Mouse (Mus musculus): ENCODE measurements at regions not wholly inside any gene's neighbourhood (a gene's known extent, or its start where the extent isn't known, plus 50 kb on each side); places are given as distances from the start of the nearest gene placed in this dataset.

DNA sequence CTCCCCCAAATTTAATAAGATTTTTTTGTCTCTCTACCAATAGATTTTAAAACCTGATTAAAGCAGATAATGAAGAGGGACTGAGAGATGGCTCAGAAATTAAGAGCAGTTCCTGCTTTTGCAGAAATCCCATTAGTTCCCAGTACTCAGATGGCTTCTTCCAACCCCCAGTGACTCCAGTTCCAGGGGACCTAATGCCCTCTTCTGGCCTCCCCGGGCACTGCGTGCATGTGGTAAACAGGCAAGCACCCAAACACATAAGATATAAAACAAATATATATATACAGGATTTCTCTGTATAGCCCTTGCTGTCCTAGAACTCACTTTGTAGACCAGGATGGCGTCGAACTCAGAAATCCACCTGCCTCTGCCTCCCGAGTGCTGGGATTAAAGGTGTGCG, 163.9 kb upstream of the Dkk2 start:
- no peak overlapping the region for H3K27ac ChIP-seq (replicated peaks)
- 0 out of 2 replicates have a peak, but pooled peaks cover 3% of the 10 kb centered on the region for H3K9me3 ChIP-seq
- H3K4me3 ChIP-seq: no peak overlapping the region
- WGBS: 78% methylated on average over 6 of the region's 6 CpGs
- no peaks in the 10 kb centered on the region for H3K36me3 ChIP-seq
- ATAC-seq (ENCODE audit: extremely low read depth, insufficient number of reproducible peaks, low FRiP score, low TSS enrichment): no peak
- no peaks in the 10 kb centered on the region for H3K4me1 ChIP-seq
- no peak overlapping the region for H3K9ac ChIP-seq
- no peaks in the 10 kb centered on the region for H3K27me3 ChIP-seq (replicated peaks)
- H3K4me2 ChIP-seq: no peak overlapping the region

DNA sequence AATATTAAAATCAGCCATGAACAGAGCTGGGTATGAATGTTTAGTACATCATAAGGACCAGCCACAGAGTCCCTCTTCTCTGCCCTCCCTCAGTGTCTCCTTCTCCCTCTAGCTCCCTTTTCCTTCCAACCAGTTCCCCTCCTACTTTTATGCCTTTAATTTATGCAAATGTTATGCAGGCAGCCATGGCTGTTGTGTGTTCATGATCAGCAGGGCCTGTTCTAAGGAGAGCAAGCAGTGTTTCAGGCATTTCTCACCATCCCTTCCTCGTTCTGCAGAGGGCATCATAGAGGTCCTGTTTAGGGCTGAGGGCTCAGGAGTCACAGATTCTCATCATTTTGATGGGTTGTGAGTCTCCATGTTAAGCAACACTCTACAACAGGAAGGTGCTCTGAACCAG, 162.4 kb upstream of the Dkk2 start:
- Histone ChIP-seq H3K27ac (replicated peaks) (no peak overlapping the region), H3K27me3 (replicated peaks) (no peaks in the 10 kb centered on the region), H3K9ac (no peak overlapping the region), H3K4me1 (no peaks in the 10 kb centered on the region), H3K9me3 (0 out of 2 replicates have a peak, but pooled peaks cover 3% of the 10 kb centered on the region), H3K4me2 (no peak overlapping the region), H3K36me3 (no peaks in the 10 kb centered on the region), H3K4me3 (no peak overlapping the region)
- no peak for ATAC-seq (ENCODE audit: extremely low read depth, insufficient number of reproducible peaks, low FRiP score, low TSS enrichment)
- 37% methylated on average over 1 of the region's 1 CpGs for WGBS

DNA sequence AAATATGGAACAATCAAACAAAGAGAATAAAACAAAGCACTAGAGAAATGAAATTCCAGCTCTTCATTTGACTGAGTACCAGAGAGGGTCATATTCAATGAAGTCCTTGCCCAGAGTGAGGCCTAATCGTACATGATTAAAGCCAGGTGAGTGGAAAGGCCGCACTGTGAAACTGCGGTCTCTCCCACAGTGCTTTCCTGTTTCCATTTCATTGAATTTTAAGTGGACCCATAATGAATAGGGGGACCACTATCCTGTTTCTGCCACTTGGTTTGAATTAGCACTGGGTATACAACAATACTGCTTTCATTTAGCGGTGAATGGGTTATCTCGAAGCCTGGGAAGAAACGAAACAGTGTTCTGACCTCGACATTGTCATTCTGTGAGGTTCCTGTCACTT, 144.2 kb upstream of the Dkk2 start:
- WGBS: 68% methylated on average over 7 of the region's 7 CpGs
- no peaks in the 10 kb centered on the region for H3K36me3 ChIP-seq
- no peaks in the 10 kb centered on the region for H3K27me3 ChIP-seq (replicated peaks)
- no peaks in the 10 kb centered on the region for H3K4me1 ChIP-seq
- no peak overlapping the region for H3K4me3 ChIP-seq
- ATAC-seq (ENCODE audit: extremely low read depth, insufficient number of reproducible peaks, low FRiP score, low TSS enrichment): no peak
- H3K9me3 ChIP-seq: no peaks in the 10 kb centered on the region
- no peak overlapping the region for H3K4me2 ChIP-seq
- H3K27ac ChIP-seq (replicated peaks): no peak overlapping the region
- no peak overlapping the region for H3K9ac ChIP-seq

DNA sequence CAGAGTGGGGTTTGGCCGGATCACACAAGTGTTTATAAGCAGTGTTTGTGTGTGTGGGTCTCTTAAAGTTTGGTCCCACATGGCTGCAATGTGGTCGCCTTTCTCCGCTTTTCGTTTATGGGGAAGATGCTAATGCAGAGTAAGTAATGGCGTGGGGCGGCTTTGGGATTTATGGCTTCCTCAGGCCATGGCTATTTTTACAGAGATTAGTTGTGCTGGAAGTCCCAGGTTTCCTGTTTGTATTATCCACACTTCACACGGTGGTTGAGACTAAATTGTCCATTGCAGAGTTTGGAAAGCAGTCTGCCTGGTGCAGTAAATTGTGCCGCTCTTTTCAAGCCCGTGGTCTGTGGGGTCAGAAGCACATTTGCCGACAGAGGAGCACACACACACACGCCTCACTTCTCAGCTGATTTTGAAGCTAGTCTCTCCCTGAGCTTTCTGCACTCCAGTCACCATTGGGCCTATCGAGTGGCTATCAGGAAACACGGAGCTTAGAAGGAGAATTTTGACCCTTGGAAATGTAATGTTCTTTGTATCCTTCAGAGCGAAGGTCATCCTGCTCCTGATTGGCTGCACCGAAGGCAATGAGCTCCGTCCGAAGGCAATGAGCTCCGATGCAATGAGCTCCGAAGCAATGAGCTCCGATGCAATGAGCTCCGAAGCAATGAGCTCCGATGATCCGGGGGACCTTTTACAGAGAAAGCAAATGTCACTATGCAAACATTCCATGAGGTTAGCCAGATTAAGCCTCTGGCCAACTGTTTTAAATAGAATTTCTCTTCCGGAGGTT, 142.9 kb upstream of the Dkk2 start:
- no peaks in the 10 kb centered on the region for H3K27me3 ChIP-seq (replicated peaks)
- H3K9ac ChIP-seq: no peak overlapping the region
- WGBS: 71% methylated on average over 24 of the region's 24 CpGs
- no peaks in the 10 kb centered on the region for H3K9me3 ChIP-seq
- no peak overlapping the region for H3K4me2 ChIP-seq
- ATAC-seq (ENCODE audit: extremely low read depth, insufficient number of reproducible peaks, low FRiP score, low TSS enrichment): no peak
- no peaks in the 10 kb centered on the region for H3K36me3 ChIP-seq
- no peaks in the 10 kb centered on the region for H3K4me1 ChIP-seq
- no peak overlapping the region for H3K27ac ChIP-seq (replicated peaks)
- H3K4me3 ChIP-seq: no peak overlapping the region

DNA sequence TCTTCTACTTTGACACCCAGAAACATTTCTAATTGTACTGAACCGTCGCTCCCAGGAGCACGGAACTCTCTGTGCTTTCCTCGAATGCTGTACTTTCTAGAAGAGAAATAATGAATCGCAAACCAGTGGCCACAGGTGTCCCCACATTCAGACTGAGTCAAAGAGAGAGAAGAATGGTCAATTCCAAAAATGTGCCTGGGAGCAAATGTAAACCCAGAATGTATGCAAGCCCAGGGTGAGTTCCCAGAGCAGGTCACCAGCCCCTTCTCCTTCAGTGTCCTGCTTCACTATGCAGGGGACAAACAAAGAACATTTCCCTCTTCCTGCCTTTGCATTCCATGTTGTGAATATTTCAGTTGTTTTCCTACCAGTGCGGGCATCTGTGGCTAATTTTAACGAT, 141.7 kb upstream of the Dkk2 start:
- no peak overlapping the region for H3K4me2 ChIP-seq
- H3K27me3 ChIP-seq (replicated peaks): no peaks in the 10 kb centered on the region
- no peaks in the 10 kb centered on the region for H3K9me3 ChIP-seq
- H3K27ac ChIP-seq (replicated peaks): no peak overlapping the region
- ATAC-seq (ENCODE audit: extremely low read depth, insufficient number of reproducible peaks, low FRiP score, low TSS enrichment): no peak
- H3K36me3 ChIP-seq: no peaks in the 10 kb centered on the region
- WGBS: 75% methylated on average over 7 of the region's 7 CpGs
- no peak overlapping the region for H3K4me3 ChIP-seq
- H3K4me1 ChIP-seq: no peaks in the 10 kb centered on the region
- H3K9ac ChIP-seq: no peak overlapping the region

DNA sequence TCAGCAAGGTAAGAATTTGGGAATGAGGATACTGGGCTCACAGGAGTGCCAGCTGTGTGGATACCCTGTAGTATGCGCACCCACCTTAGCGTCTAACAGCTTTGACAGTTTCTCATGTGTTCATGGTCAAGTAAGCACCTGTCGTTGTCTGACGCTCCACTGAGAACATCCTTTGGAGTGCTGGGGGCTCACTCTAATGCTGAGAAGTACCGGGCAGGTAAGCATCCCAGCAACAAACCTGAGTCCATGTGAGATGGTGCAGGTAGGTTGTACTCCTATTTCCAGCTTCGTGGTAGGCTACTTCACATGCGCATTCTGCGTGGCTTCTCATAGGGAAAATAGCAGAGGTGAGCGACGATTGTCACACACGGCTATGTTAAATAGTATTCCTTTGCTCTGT, 129.3 kb upstream of the Dkk2 start:
- ATAC-seq (ENCODE audit: extremely low read depth, insufficient number of reproducible peaks, low FRiP score, low TSS enrichment): no peak
- 86% methylated on average over 11 of the region's 11 CpGs for WGBS

DNA sequence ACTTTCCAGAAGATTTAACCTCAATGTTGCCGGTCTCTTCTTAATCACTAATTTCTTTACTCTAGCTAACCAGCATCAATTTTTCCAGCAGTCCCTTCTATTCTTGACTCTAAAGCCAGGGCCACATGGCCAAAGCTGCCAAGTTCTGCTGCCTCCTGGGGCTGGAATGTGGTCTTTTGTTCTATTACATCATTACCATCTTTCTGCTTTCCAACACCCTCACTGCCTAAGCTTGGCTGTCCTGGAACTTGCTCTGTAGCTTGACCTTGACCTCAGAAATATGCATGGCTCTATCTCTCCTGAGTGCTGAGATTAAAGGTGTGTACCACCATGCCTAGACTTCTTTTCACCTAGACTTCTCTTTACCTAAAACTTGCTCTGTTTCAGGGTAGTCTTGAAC, 124.5 kb upstream of the Dkk2 start:
- Histone ChIP-seq H3K27ac (replicated peaks) (no peak overlapping the region), H3K9ac (no peak overlapping the region), H3K27me3 (replicated peaks) (no peaks in the 10 kb centered on the region), H3K4me3 (no peak overlapping the region), H3K4me2 (no peak overlapping the region), H3K36me3 (no peaks in the 10 kb centered on the region), H3K4me1 (peaks cover 2% of the 10 kb centered on the region; the same call in 1 of the 2 replicates), H3K9me3 (0 out of 2 replicates have a peak, but pooled peaks cover 5% of the 10 kb centered on the region)
- 73% methylated on average over 1 of the region's 1 CpGs for WGBS
- no peak for ATAC-seq (ENCODE audit: extremely low read depth, insufficient number of reproducible peaks, low FRiP score, low TSS enrichment)

More for the DNA sequence above, 129.3 kb upstream of the Dkk2 start:
- H3K36me3 ChIP-seq: no peaks in the 10 kb centered on the region
- H3K4me3 ChIP-seq: no peak overlapping the region
- no peak overlapping the region for H3K27ac ChIP-seq (replicated peaks)
- 0 out of 2 replicates have a peak, but pooled peaks cover 5% of the 10 kb centered on the region for H3K9me3 ChIP-seq
- no peaks in the 10 kb centered on the region for H3K4me1 ChIP-seq
- H3K9ac ChIP-seq: no peak overlapping the region
- H3K27me3 ChIP-seq (replicated peaks): no peaks in the 10 kb centered on the region
- no peak overlapping the region for H3K4me2 ChIP-seq

GRCm38 (mm10) chr3:131961571-131961970, 123.5 kb upstream of the Dkk2 start:
- H3K4me2 ChIP-seq: no peak overlapping the region
- H3K36me3 ChIP-seq: no peaks in the 10 kb centered on the region
- H3K27me3 ChIP-seq (replicated peaks): no peaks in the 10 kb centered on the region
- ATAC-seq (ENCODE audit: extremely low read depth, insufficient number of reproducible peaks, low FRiP score, low TSS enrichment): no peak
- 0 out of 2 replicates have a peak, but pooled peaks cover 5% of the 10 kb centered on the region for H3K9me3 ChIP-seq
- peaks cover 6% of the 10 kb centered on the region; the same call in 1 of the 2 replicates for H3K4me1 ChIP-seq
- H3K27ac ChIP-seq (replicated peaks): no peak overlapping the region
- no peak overlapping the region for H3K9ac ChIP-seq
- no peak overlapping the region for H3K4me3 ChIP-seq

DNA sequence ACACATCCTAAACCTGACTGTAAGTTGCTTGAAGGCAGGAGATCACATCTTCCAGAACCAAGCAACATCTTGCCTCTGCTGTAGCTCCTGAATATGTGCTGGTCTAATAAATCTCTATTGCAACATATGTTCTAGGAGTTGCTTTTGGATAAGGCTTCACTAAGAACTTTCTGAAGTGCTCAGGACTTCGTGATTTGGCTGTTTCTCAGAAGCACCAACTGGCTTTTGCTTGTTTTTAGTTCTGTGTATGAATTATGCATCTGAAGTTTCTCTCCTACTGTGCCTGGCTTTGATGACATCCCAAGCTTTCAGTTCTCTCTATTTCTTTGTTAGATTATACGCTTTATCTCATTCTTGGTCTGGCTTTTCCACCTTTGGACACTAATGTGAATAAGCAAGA, 122.2 kb upstream of the Dkk2 start:
- WGBS: 75% methylated on average over 2 of the region's 2 CpGs

GRCm38 (mm10) chr3:131964952-131965351, 120.1 kb upstream of the Dkk2 start:
- Histone ChIP-seq H3K27ac (replicated peaks) (no peak overlapping the region), H3K9ac (no peak overlapping the region), H3K4me3 (no peak overlapping the region), H3K36me3 (no peaks in the 10 kb centered on the region), H3K4me1 (peaks cover 15% of the 10 kb centered on the region), H3K4me2 (no peak overlapping the region), H3K27me3 (replicated peaks) (no peaks in the 10 kb centered on the region), H3K9me3 (0 out of 2 replicates have a peak, but pooled peaks cover 4% of the 10 kb centered on the region)
- WGBS: 84% methylated on average over 9 of the region's 9 CpGs
- ATAC-seq (ENCODE audit: extremely low read depth, insufficient number of reproducible peaks, low FRiP score, low TSS enrichment): no peak

More for the DNA sequence above, 122.2 kb upstream of the Dkk2 start:
- Histone ChIP-seq H3K4me3 (no peak overlapping the region), H3K27me3 (replicated peaks) (no peaks in the 10 kb centered on the region), H3K4me2 (no peak overlapping the region), H3K9me3 (0 out of 2 replicates have a peak, but pooled peaks cover 5% of the 10 kb centered on the region), H3K27ac (replicated peaks) (no peak overlapping the region), H3K36me3 (no peaks in the 10 kb centered on the region), H3K4me1 (peaks cover 15% of the 10 kb centered on the region), H3K9ac (no peak overlapping the region)
- ATAC-seq (ENCODE audit: extremely low read depth, insufficient number of reproducible peaks, low FRiP score, low TSS enrichment): no peak

DNA sequence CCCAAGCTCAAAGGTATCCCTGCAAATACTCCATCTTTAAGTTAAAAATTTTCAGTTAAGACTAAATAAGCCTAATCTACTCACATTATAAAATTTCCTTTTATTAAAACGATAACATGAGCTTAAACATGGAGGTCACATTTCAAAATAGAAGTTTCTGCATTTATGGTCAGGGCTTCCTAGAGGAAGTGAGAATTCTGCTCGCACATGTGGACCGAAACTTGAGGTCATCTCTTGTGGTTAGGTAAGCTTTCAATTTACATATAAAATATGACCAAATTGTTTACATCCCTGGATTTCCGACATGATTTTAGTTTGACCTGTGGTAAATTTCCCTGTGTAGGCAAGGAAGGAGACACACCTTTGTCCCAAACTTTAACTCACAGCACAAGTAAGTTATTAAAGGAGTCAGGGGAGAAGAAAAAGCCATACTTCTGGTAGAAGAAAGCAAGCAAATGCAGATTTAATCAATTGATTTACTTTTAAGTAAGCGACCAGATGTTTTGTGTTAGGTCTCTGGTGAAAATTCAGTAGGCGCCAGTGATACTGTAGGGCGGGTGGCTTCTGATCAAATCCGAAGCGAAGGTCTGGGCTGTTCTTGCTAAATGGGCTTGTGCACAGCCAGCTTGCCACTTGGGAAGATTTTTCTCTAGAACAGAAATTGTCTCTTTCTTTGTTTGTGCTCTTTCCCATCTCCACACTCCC, 119.5 kb upstream of the Dkk2 start:
- no peaks in the 10 kb centered on the region for H3K27me3 ChIP-seq (replicated peaks)
- no peaks in the 10 kb centered on the region for H3K36me3 ChIP-seq
- no peak overlapping the region for H3K27ac ChIP-seq (replicated peaks)
- H3K4me2 ChIP-seq: no peak overlapping the region
- no peaks in the 10 kb centered on the region for H3K9me3 ChIP-seq
- ATAC-seq (ENCODE audit: extremely low read depth, insufficient number of reproducible peaks, low FRiP score, low TSS enrichment): no peak
- H3K4me1 ChIP-seq: peaks cover 15% of the 10 kb centered on the region
- H3K9ac ChIP-seq: no peak overlapping the region
- WGBS: 79% methylated on average over 9 of the region's 9 CpGs
- no peak overlapping the region for H3K4me3 ChIP-seq

Data from heart, embryonic 13.5 days (tissue).